Mouse (Mus musculus) bone marrow macrophage, adult 2 months (primary cell): ENCODE measurements around the gene Akp3. TPM values are rescaled to one million over a fixed set of nuclear protein-coding genes. Genes with fewer than 3 reads are reported as not detected.

Experiments used
- H3K27ac ChIP-seq: 2 replicates; pipeline ENCODE4 v1.5.1; 2012; ENCODE audit warnings: low read depth, low read length; ENCODE audit not compliant: insufficient read depth
- H3K4me1 ChIP-seq: 2 replicates; pipeline ENCODE4 v1.6.1; 2012; ENCODE audit warnings: low read length; ENCODE audit not compliant: control insufficient read depth, insufficient read depth
- H3K4me3 ChIP-seq: 2 replicates; pipeline ENCODE4 v1.5.1; 2012; ENCODE audit warnings: mild to moderate bottlenecking, low read length, moderate library complexity; ENCODE audit not compliant: insufficient read depth
- CTCF ChIP-seq: IDR thresholded peaks from 2 replicates; pipeline ENCODE4 v1.5.1; 2012; ENCODE audit warnings: low read depth, mild to moderate bottlenecking, low read length, moderate library complexity
- POLR2A ChIP-seq: IDR thresholded peaks from 2 replicates; pipeline ENCODE4 v1.6.1; 2012; ENCODE audit warnings: mild to moderate bottlenecking, low read depth, low read length, borderline replicate concordance
- polyA plus RNA-seq: library from polyadenylated mRNA; stranded (reverse); fragments of >200 nt; gene quantifications from 2 replicates; pipeline ENCODE4 v1.2.4, GENCODE M21; 2012; ENCODE audit not compliant: missing spikeins, insufficient read depth, insufficient read length

Gene Akp3
- polyA plus RNA-seq, 1 experiment = not detected

DNA sequence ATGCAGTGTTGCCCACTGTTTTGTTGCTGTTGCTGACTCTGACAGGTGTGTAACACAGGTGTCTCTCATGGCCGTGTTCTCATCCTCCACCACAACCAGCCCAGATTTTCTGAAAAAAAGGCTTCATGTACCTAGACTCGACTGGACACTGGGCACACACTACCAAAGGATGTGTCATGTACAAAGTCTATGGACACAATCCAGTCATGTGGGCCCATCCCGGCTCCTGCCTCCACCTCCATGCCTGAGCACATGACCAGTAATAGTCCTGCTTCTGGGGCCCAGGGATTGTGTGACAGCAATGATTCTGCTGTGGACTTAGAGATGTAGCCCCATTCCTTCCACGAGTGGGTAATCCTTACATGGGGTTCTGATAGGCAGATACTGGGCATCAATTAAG lies 16.2 kb upstream of the Akp3 start:
- Histone ChIP-seq H3K27ac (no peak overlapping the region), H3K4me3 (no peak overlapping the region), H3K4me1 (no peaks in the 10 kb centered on the region)
- TF ChIP-seq CTCF (no peak), POLR2A (no peak)

DNA sequence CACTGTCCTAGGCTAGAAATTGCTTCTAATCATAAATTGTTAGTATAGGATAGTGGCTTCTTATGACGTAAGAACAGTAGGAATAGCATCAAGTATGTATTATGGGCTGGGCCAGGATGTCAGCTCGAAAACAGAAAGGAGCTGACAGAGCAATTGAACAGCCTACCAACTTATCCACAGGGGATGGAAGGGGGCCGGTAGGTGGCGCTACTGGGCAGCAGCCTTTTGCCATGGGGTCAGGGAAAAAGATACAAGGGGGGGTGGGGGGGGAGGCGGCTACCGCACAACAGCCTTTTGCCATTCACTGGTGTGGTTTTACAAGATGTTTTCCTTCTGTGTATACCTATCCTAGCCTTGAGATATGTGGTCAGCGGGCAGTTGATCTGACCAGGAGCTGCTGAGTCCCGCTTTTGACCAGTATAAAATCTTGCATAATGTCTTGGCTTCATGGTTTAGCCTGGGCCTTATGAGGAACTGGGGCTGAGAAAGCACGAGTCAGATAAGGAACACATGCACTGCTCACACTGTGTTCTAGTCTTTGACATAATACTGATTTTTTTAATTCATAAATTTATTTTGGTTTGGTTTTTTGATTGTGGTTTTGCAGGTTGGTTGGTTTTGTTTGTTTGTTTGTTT lies 12.9 kb upstream of the Akp3 start:
- TF ChIP-seq POLR2A (no peak), CTCF (peak; percentile 76)
- Histone ChIP-seq H3K4me1 (no peaks in the 10 kb centered on the region), H3K27ac (no peak overlapping the region), H3K4me3 (no peak overlapping the region)

DNA sequence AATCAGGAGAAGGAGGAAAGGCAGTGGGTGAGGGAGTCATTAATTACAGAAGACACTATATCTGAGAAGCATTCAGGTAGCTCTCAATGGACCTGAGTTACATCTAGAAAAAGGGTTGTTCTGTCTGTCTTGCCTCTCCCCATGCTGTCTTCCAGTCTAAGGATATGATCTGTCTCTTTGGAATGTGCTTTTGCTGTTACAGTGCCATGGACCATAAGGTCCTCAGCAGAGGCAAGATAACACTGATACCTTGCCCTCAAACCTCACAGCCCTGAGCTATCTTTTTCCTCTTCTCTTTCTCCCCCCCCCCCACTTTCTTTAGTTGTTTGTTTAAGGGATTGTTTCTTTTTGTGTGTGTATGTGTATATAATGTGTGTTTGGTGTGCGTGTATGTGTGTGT lies 10.0 kb upstream of the Akp3 start:
- H3K4me1 ChIP-seq = no peaks in the 10 kb centered on the region
- no peak for TF ChIP-seq POLR2A
- no peak for TF ChIP-seq CTCF
- H3K4me3 ChIP-seq = no peak overlapping the region
- no peak overlapping the region for H3K27ac ChIP-seq

DNA sequence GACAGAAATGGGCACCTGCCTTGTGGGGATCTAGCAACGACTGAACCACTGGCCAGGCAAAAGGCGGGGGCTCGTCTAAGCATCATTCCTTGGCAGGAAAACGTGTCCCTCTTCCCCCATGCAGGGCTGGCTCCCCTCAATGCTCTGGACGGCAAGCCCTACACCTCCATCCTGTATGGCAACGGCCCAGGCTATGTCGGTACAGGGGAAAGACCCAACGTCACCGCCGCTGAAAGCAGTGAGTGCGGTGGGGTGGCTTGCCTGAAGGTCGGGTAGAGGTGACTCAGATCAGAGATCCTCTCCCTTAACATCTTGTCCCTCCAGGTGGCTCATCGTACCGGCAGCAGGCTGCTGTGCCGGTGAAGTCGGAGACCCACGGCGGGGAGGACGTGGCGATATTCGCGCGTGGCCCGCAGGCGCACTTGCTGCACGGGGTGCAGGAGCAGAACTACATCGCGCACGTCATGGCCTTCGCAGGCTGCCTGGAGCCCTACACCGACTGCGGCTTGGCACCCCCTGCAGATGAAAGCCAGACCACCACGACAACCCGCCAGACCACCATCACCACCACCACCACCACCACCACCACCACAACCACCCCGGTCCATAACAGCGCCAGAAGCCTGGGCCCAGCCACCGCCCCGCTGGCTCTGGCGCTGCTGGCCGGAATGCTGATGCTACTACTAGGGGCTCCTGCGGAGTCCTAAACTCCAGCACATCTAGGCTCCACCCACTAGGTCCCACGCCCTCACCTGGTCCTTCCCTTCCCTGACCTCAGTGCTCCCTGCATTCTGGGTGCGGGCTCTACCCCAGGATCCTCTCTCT lies 2.6 kb downstream of the Akp3 start:
- no peaks in the 10 kb centered on the region for H3K4me1 ChIP-seq
- H3K27ac ChIP-seq = no peak overlapping the region
- H3K4me3 ChIP-seq = no peak overlapping the region
- no peak for TF ChIP-seq POLR2A
- TF ChIP-seq CTCF = no peak

DNA sequence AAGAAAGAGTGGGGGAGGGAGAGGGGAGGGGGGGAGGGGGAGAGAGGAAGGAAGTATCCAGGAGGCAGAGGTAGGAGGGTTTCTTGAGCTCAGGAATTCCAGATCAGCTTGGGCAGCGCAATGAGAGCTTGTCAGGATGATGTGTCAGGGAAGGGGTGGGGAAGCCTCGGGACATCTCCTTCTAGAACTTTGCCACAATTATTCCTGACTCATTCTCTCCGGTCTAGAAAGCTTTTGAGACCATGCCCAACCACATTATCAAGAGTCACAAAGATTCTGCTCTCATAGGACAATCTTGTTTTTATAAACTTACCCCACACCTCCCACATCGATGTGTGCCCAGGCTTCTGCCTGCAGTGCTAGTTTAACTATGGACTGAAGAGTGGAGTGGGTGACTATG lies 7.0 kb downstream of the Akp3 start:
- H3K4me3 ChIP-seq = no peak overlapping the region
- H3K4me1 ChIP-seq = no peaks in the 10 kb centered on the region
- H3K27ac ChIP-seq = no peak overlapping the region
- no peak for TF ChIP-seq POLR2A
- TF ChIP-seq CTCF = no peak

DNA sequence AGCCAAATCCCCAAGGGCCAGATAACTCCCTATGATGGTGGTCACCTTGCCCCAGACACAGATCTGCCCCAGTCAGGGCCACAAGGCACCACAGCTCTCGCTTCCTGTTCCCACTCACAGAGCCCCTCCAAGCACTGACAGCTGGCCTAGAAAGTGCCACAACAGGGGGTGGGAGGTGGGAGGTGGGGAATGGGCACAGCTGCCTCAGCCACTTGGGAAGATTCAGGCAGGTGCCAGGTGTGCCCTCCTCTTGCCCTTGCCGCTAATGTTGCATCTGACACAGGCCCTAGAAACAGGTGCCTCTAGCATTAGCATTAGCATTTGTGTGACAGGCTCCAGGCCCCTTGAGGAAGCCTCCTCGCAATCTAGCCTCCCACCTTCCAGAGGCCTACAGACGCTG lies 16.8 kb downstream of the Akp3 start:
- H3K4me1 ChIP-seq = no peaks in the 10 kb centered on the region
- no peak for TF ChIP-seq POLR2A
- TF ChIP-seq CTCF = no peak
- H3K4me3 ChIP-seq = no peak overlapping the region
- no peak overlapping the region for H3K27ac ChIP-seq

DNA sequence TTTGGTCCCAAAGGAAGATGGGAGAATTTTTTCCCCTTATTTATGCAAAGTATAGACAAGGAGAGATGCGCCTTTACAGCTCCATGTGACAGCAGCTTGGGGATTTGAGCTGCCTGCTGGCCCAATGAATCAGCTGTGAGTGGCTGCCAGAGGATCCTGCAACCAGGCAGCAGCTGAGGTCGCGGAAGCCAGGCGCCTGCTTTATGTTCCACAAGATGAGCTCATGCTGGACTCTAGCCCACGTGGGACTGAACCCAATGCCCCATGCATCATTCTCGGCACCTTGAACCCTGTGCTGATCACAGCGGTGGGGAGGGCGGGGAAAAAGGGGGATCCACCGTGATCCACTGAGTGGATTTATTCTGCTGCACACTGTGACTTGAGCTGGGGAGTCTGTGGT lies 17.7 kb downstream of the Akp3 start:
- H3K4me1 ChIP-seq = no peaks in the 10 kb centered on the region

DNA sequence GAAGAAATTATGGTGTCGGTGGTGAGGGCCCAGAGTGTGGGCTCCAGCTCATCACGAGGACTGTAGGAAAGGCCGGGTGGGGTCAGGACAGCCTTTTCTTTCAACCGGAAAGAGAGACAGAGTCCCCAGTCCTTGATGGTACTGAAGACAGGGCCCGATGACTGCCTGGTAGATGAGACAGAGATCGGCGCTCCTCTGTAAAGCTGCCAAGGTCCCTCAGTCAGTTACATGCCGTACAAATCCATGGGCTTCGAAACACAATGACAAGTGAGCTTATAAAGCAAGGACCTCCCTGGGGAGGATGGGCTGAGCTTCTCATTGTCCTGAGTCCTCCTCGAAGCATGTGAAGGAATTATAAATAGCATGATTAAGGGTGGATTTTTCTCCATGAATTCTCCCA lies 18.4 kb downstream of the Akp3 start:
- TF ChIP-seq CTCF (no peak), POLR2A (no peak)
- no peaks in the 10 kb centered on the region for H3K4me1 ChIP-seq
- H3K4me3 ChIP-seq = no peak overlapping the region
- no peak overlapping the region for H3K27ac ChIP-seq

More for the DNA sequence above, 17.7 kb downstream of the Akp3 start:
- no peak overlapping the region for H3K27ac ChIP-seq
- no peak overlapping the region for H3K4me3 ChIP-seq
- TF ChIP-seq POLR2A (no peak), CTCF (no peak)

DNA sequence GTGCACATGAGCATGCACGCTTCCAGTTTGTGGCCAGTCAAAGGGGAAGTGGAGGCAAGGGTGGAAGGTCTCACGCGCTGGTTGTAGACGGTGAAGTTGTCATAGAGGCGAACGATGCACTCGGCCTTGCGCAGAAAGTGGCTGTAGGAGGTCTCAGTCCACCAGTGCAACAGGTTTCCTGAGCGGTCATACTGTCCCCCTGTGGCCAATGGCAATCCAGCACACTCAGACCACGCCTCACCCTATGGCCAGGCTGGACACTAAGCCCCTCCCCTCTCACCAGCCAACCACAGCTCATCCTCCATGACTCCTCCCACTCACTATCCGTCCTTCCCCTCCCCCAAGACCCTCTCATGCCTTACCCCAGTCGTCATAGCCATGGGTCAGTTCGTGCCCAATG lies 24.6 kb downstream of the Akp3 start:
- TF ChIP-seq POLR2A (no peak), CTCF (no peak)
- Histone ChIP-seq H3K4me3 (peak overlapping the region; percentile 2; the same call in 1 of the 2 replicates), H3K4me1 (0 out of 2 replicates have a peak, but pooled peaks cover 3% of the 10 kb centered on the region)

DNA sequence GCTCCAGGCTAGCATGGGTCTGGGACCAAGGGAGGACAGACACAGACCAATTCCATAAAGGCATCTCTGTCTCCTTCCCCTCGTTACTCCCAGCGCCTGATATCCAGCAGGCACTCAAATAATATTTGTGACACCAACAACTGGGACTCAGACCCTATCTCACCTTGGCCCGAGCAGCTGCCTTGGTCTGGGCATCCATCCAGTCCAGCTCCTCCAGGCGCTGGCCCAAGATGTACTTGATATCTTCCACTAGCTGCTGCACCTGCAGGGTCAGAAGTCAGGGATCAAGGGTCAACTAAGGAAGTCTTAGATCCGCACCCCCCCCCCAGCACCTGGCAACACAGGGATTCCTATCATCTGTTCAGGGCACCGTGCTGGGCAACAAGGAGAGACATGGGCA lies 26.5 kb downstream of the Akp3 start:
- Histone ChIP-seq H3K27ac (no peak overlapping the region), H3K4me3 (no peak overlapping the region), H3K4me1 (0 out of 2 replicates have a peak, but pooled peaks cover 3% of the 10 kb centered on the region)
- TF ChIP-seq CTCF = no peak
- TF ChIP-seq POLR2A = no peak

More for the DNA sequence above, 24.6 kb downstream of the Akp3 start:
- no peak overlapping the region for H3K27ac ChIP-seq
